Mouse (Mus musculus) thymus, adult 2 months (tissue): ENCODE results near the gene Ecm2. TPM values are rescaled to one million over a fixed set of nuclear protein-coding genes. Genes with fewer than 3 reads are reported as not detected.

Source experiments
- DNase-seq: peaks from one replicate; pipeline ENCODE4 v3.0.0; 2021
- H3K27ac ChIP-seq: fragments of 200-500 bp; 2 replicates; pipeline ENCODE4 v1.5.1; 2012; ENCODE audit warnings: low read length, control low read depth; ENCODE audit not compliant: control insufficient read depth, insufficient read depth
- H3K27me3 ChIP-seq: fragments of 200-500 bp; 2 replicates; pipeline ENCODE4 v1.6.1; 2012; ENCODE audit warnings: mild to moderate bottlenecking, low read length, moderate library complexity, mixed read lengths; ENCODE audit not compliant: control insufficient read depth, insufficient read depth
- H3K36me3 ChIP-seq: fragments of 200-500 bp; 2 replicates; pipeline ENCODE4 v1.6.1; 2012; ENCODE audit warnings: mild to moderate bottlenecking, low read length, moderate library complexity; ENCODE audit not compliant: control insufficient read depth, insufficient read depth
- H3K4me1 ChIP-seq: fragments of 200-500 bp; replicated peaks from 2 replicates; pipeline ENCODE4 v1.6.1; 2012; ENCODE audit warnings: low read length; ENCODE audit not compliant: control insufficient read depth, insufficient read depth
- H3K4me3 ChIP-seq: fragments of 200-500 bp; 2 replicates; pipeline ENCODE4 v1.5.1; 2012; ENCODE audit warnings: mild to moderate bottlenecking, low read length, control low read depth, moderate library complexity; ENCODE audit not compliant: control insufficient read depth, insufficient read depth
- CTCF ChIP-seq: fragments of 200-500 bp; IDR thresholded peaks from 2 replicates; pipeline ENCODE4 v1.5.1; 2012; ENCODE audit warnings: mild to moderate bottlenecking, control low read depth, low read length, moderate library complexity, borderline replicate concordance; ENCODE audit not compliant: control insufficient read depth, poor library complexity, insufficient read depth; ENCODE audit errors: extremely low read depth
- POLR2A ChIP-seq: fragments of 200-500 bp; IDR thresholded peaks from 2 replicates; pipeline ENCODE4 v1.6.1; 2012; ENCODE audit warnings: mild to moderate bottlenecking, low read length, control low read depth, moderate library complexity; ENCODE audit not compliant: control insufficient read depth, poor library complexity, insufficient read depth; ENCODE audit errors: extremely low read depth
- WGBS: fragments of 180-500 bp; shearing (Covaris S2); methylation state at CpG from one replicate; pipeline ENCODE4 v1.1.7; 2018; 5-methylcytosine and 5-hydroxymethylcytosine counted together
- polyA plus RNA-seq: library from polyadenylated mRNA; depleted of rRNA; stranded (reverse); fragments of >200 nt; gene quantifications from 2 replicates; pipeline ENCODE4 v1.2.3, GENCODE M21; 2012

The Ecm2 gene
- polyA plus RNA-seq, 1 experiment, result 0.84 TPM

DNA sequence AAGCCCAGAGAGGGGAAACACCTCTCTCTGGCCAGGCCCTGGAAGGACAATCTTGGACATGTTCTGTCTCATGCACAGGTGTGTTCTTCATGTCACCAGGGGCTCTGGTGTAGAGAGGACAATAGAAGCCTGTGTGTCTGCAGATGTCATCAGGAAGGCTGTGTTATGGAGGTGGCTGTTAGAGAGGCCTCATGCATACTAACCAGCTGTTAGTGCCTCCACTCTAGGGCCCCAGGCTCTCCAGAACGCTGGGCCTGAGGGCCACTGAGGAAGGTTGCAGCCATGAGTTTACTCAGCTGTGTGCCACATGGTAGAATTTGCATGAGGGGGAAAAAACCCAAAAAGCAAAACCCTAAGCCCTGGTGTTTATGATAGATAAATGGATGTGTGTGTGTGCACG, 37.0 kb upstream of the Ecm2 start:
- TF ChIP-seq CTCF (no peak), POLR2A (no peak)
- Histone ChIP-seq H3K4me1 (no peaks in the 10 kb centered on the region), H3K4me3 (no peak overlapping the region), H3K27me3 (no peaks in the 10 kb centered on the region), H3K36me3 (peaks cover 4% of the 10 kb centered on the region), H3K27ac (no peak overlapping the region)
- no peak for DNase-seq
- 86% methylated on average over 2 of the region's 2 CpGs for WGBS

DNA sequence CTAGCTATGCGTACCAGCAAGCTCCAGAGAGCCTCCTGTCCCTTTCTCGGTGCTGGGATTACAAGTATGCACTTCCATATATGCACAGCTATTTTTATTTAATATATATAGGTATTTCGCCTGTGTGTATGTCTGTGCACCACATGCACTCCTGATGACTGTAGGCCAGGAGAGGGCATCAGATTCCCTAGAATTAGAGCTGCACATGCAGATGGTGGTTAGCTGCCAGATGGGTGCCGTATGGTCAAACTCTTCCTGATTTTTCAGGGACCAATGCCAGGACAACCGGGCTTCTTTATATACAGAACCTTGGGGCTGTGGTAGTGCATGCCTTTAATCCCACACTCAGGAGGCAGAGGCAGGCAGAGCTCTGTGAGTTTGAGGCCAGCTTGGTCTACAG, 35.6 kb upstream of the Ecm2 start:
- Histone ChIP-seq H3K27ac (no peak overlapping the region), H3K36me3 (peaks cover 4% of the 10 kb centered on the region; the same call in 1 of the 2 replicates), H3K4me1 (no peaks in the 10 kb centered on the region), H3K4me3 (no peak overlapping the region), H3K27me3 (no peaks in the 10 kb centered on the region)
- TF ChIP-seq CTCF (no peak), POLR2A (no peak)
- DNase-seq, result no peak
- 95% methylated on average over 5 of the region's 5 CpGs for WGBS

DNA sequence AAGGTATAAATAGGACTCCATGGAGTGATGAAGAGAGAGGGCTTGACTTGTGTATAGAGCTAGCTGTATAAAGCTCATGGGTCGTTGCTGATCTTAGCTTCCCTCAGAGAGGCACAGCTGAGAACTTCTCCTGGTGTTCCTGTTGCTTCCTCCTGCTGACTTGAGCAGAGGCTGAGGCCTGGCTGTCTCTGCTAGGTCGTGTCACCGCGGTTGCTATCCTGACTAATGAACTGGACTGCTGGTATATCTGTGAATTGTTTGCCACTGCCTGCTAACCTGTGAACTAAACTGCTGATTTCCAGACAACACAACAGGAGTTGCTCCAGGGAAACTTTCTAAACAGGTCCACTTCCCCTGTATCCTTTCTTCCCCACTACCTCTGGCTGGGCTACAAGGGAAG, 34.3 kb upstream of the Ecm2 start:
- Histone ChIP-seq H3K27me3 (no peaks in the 10 kb centered on the region), H3K27ac (no peak overlapping the region), H3K36me3 (no peaks in the 10 kb centered on the region), H3K4me1 (no peaks in the 10 kb centered on the region), H3K4me3 (no peak overlapping the region)
- WGBS, result 91% methylated on average over 4 of the region's 4 CpGs
- TF ChIP-seq CTCF, result no peak
- no peak for TF ChIP-seq POLR2A
- no peak for DNase-seq

DNA sequence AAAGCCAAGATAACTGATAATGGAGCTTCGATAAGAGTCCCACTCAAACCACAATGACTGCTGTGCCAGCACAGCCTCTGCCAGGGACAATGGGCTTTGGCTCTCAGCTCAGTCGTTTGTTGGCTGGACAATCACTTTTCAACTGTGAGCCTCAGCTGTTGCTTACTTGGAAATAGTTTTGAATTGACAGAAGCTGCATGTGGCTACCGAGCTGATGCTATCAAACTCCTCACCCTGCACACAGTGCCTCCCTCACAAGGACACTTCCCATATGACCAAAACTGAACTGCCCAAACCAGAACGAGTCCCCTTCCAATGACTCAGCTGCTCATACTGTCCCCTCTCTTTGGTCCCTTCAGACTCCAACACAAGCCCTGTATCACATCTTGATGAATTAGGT, 33.8 kb upstream of the Ecm2 start:
- H3K27ac ChIP-seq, result no peak overlapping the region
- 84% methylated on average over 4 of the region's 4 CpGs for WGBS
- TF ChIP-seq CTCF (no peak), POLR2A (no peak)
- H3K4me1 ChIP-seq, result no peaks in the 10 kb centered on the region
- H3K27me3 ChIP-seq, result no peaks in the 10 kb centered on the region
- H3K36me3 ChIP-seq, result no peaks in the 10 kb centered on the region
- DNase-seq, result no peak
- no peak overlapping the region for H3K4me3 ChIP-seq

DNA sequence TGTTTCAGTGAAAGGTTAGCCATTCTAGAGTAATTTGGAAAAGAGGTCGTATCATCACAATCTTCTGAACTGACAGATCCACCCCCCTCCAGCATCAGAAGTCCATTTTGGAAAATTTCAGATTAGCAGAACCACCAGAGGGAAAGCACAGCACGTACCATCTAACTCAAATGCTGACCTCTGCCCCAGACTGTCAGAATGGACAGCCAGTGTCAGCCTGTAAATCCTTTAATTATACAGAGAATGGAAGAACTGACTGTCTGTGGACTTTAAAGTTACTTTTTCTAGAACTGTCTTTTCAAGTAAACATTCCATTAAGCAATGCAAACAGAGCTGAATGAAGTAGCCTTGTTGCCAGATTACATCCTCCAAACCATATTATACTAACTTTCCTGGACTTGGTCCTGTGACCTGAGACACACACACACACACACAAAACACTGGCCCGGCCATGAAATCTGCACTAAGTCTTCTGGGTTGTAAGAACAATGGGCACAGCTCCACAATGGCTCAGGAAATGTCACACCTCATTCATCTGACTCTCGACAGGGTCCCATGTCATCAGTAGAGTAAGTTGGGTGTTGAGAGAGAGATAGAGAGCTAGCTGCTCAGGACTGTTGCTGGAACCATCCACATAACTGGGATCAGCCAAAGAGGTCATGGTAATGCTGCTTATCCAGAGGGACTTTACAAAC, 32.5 kb upstream of the Ecm2 start:
- H3K27ac ChIP-seq, result no peak overlapping the region
- no peak for DNase-seq
- no peak overlapping the region for H3K4me3 ChIP-seq
- TF ChIP-seq POLR2A (no peak), CTCF (no peak)
- no peaks in the 10 kb centered on the region for H3K4me1 ChIP-seq
- WGBS, result 89% methylated on average over 4 of the region's 4 CpGs
- no peaks in the 10 kb centered on the region for H3K36me3 ChIP-seq
- no peaks in the 10 kb centered on the region for H3K27me3 ChIP-seq

DNA sequence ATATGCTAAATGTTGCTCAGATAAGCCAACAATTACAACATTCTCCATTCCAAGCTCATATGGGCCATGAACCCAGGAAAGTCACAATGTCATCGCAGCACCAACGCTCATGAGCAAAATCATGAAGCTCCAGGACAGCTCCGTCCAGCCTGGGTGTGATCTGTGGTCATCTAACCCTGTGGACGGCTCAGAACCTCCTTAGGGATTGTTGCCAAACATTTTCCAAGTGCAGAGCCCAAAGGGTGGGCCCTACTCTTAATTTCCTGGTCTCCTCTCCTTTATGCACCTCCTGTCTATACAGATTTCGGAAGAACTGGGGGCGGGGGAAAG, 32.0 kb upstream of the Ecm2 start:
- no peak for DNase-seq
- no peak for TF ChIP-seq CTCF
- TF ChIP-seq POLR2A, result no peak
- Histone ChIP-seq H3K27ac (no peak overlapping the region), H3K36me3 (no peaks in the 10 kb centered on the region), H3K4me1 (no peaks in the 10 kb centered on the region), H3K27me3 (no peaks in the 10 kb centered on the region), H3K4me3 (no peak overlapping the region)
- WGBS, result 92% methylated on average over 6 of the region's 6 CpGs

DNA sequence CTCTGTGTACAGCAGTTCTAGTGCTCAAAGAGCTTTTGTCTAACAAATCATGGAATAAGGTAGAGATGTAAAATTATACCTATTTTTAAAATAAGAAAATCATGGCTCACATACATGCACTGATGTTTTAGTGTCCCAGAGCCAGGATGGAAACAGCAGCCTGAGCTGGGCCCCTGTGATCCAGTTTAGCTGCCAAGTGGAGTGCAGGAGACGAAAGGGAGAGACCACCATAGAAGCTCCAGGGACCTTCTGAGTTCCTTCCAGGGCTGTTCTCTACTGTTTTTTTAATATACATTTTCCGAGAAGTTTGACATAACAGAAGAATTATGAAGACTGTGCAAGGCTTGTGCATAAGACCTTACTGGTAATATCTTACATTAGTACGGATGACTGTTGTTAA, 26.7 kb upstream of the Ecm2 start:
- Histone ChIP-seq H3K4me3 (no peak overlapping the region), H3K36me3 (no peaks in the 10 kb centered on the region), H3K27me3 (no peaks in the 10 kb centered on the region), H3K4me1 (no peaks in the 10 kb centered on the region), H3K27ac (no peak overlapping the region)
- WGBS, result 95% methylated on average over 3 of the region's 3 CpGs
- DNase-seq, result no peak
- no peak for TF ChIP-seq POLR2A
- no peak for TF ChIP-seq CTCF
